Comparison of ENCODE assay signal across 8 mouse cellular contexts in the genomic region with DNA sequence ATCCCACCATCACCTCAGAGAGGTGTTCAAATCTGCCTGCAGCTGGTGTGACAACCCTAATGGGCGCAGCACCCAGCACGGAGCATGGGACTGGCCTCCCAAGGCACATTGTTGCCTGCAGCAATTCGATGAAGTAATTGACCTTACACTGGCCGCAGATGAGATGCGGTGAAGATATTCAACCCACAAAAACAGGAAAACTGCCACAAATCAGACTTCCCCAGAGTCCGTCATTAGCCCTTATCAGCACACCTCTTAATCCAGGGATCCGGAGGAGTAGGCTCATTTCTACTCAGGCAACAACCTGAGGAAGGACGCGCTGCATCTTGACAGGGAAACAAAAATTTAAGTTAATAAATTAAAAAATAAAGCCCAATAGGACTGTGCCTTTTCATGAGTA. TPM values are rescaled to one million over a fixed set of nuclear protein-coding genes. Genes with fewer than 3 reads are reported as not detected.
DNase-seq lines count a peak whose midpoint lies in the region; ATAC-seq lines count a peak whose summit lies in the region.

No protein-coding gene starts in this region.

- peak overlapping the region; percentile 50 for H3K4me2 ChIP-seq in hindbrain, embryonic 11.5 days (replicated peaks; ENCODE audit: low read depth, low read length)
- peak overlapping the region; percentile 56 for H3K4me2 ChIP-seq in midbrain, embryonic 11.5 days

- H3K4me1 ChIP-seq in heart, embryonic 10.5 days = peaks cover 14% of the 10 kb centered on the region
- no peaks in the 10 kb centered on the region for H3K4me1 ChIP-seq in brown adipose tissue, adult 24 weeks (ENCODE audit: control insufficient read depth, insufficient read depth, insufficient read length, low read length)
- no peaks in the 10 kb centered on the region for H3K4me1 ChIP-seq in hindbrain, embryonic 11.5 days (replicated peaks; ENCODE audit: control insufficient read depth, insufficient read depth, low read length)
- H3K4me1 ChIP-seq in midbrain, embryonic 11.5 days (ENCODE audit: control insufficient read depth, insufficient read depth, low read length) = peaks cover 5% of the 10 kb centered on the region; the same call in 1 of the 2 replicates

- peak overlapping the region; percentile 87 for H3K27ac ChIP-seq in heart, embryonic 10.5 days
- no peak overlapping the region for H3K27ac ChIP-seq in brown adipose tissue, adult 24 weeks (replicated peaks; ENCODE audit: low read depth, low read length)
- no peak overlapping the region for H3K27ac ChIP-seq in hindbrain, embryonic 11.5 days (ENCODE audit: low read depth, low read length)
- H3K27ac ChIP-seq in midbrain, embryonic 11.5 days (ENCODE audit: low read depth, low read length) = no peak overlapping the region

- no peak overlapping the region for H3K9ac ChIP-seq in hindbrain, embryonic 11.5 days (ENCODE audit: low read depth, low read length)
- peak overlapping the region; percentile 75 for H3K9ac ChIP-seq in midbrain, embryonic 11.5 days (ENCODE audit: low read length)

- peak; percentile 25; the same call in 1 of the 2 replicates for ATAC-seq in hindbrain, embryonic 11.5 days (ENCODE audit: low FRiP score)
- peak; percentile 20; the same call in 1 of the 2 replicates for ATAC-seq in midbrain, embryonic 11.5 days (ENCODE audit: low FRiP score)
- no peak for ATAC-seq in cerebellum, adult (ENCODE audit: insufficient number of reproducible peaks, low FRiP score, low TSS enrichment)

- 44% methylated on average over 9 of the region's 9 CpGs for WGBS in heart, embryonic 10.5 days
- 67% methylated on average over 9 of the region's 9 CpGs for WGBS in hindbrain, embryonic 11.5 days
- WGBS in midbrain, embryonic 11.5 days = 74% methylated on average over 9 of the region's 9 CpGs

- H3K9me3 ChIP-seq in heart, embryonic 10.5 days = no peaks in the 10 kb centered on the region
- H3K9me3 ChIP-seq in hindbrain, embryonic 11.5 days (ENCODE audit: control insufficient read depth, low read length) = no peaks in the 10 kb centered on the region
- H3K9me3 ChIP-seq in midbrain, embryonic 11.5 days (ENCODE audit: control insufficient read depth, low read length) = no peaks in the 10 kb centered on the region

- no peaks in the 10 kb centered on the region for H3K27me3 ChIP-seq in heart, embryonic 10.5 days (ENCODE audit: insufficient read depth, poor library complexity, severe bottlenecking)
- H3K27me3 ChIP-seq in hindbrain, embryonic 11.5 days (ENCODE audit: control insufficient read depth, insufficient read depth, low read length) = no peaks in the 10 kb centered on the region
- no peaks in the 10 kb centered on the region for H3K27me3 ChIP-seq in midbrain, embryonic 11.5 days (ENCODE audit: control insufficient read depth, insufficient read depth, low read length)

- DNase-seq in heart, embryonic 10.5 days (ENCODE audit: low spot score) = no peak
- no peak for DNase-seq in heart, postnatal 4 days
- no peak for DNase-seq in hindbrain, embryonic 11.5 days (ENCODE audit: low spot score)
- peak; percentile 89 for DNase-seq in midbrain, embryonic 11.5 days (ENCODE audit: low spot score, missing footprints)
- DNase-seq in right cerebral cortex, adult 2 months (ENCODE audit: low spot score in 2 of 2) = no peak
- no peak for DNase-seq in adipocyte (ENCODE audit: low spot score)

- peak overlapping the region; percentile 57 for H3K4me3 ChIP-seq in heart, embryonic 10.5 days
- H3K4me3 ChIP-seq in brown adipose tissue, adult 24 weeks (ENCODE audit: insufficient read depth, low read depth, low read length) = peak overlapping the region; percentile 9; the same call in 1 of the 2 replicates
- peak overlapping the region; percentile 37 for H3K4me3 ChIP-seq in hindbrain, embryonic 11.5 days (ENCODE audit: low read depth, low read length)
- peak overlapping the region; percentile 35; the same call in 1 of the 2 replicates for H3K4me3 ChIP-seq in midbrain, embryonic 11.5 days (ENCODE audit: low read depth, low read length)

- H3K36me3 ChIP-seq in heart, embryonic 10.5 days = no peaks in the 10 kb centered on the region
- no peaks in the 10 kb centered on the region for H3K36me3 ChIP-seq in hindbrain, embryonic 11.5 days (ENCODE audit: control insufficient read depth, insufficient read depth, low read length)
- H3K36me3 ChIP-seq in midbrain, embryonic 11.5 days (ENCODE audit: control insufficient read depth, insufficient read depth, low read length) = no peaks in the 10 kb centered on the region

RNA-seq across cellular contexts. Expression of gene Lca5, which starts 6.2 kb away (rescaled TPM):
- 15.9 and 16.0 TPM in 2 replicates for polyA plus RNA-seq in heart, embryonic 10.5 days (2016; fragmentation: Nextera tagmentation; extraction: Ambion mirVana)
- 1 to 10 TPM; 8.0 to 9.0 TPM for total RNA-seq in heart, postnatal 4 days (2021)
- 1.3 and 1.5 TPM in 2 replicates for polyA plus RNA-seq in brown adipose tissue, adult 24 weeks (2012; ENCODE audit: insufficient read depth, insufficient read length, missing spikeins)
- polyA plus RNA-seq in hindbrain, embryonic 11.5 days (2014; fragmentation: Nextera tagmentation; extraction: Ambion mirVana) = 21.1 and 31.1 TPM in 2 replicates
- 23.6 and 25.1 TPM in 2 replicates for polyA plus RNA-seq in midbrain, embryonic 11.5 days (2014; fragmentation: Nextera tagmentation; extraction: Ambion mirVana)
